Mouse (Mus musculus) embryonic fibroblast, embryonic 13.5 days (primary cell): ENCODE data around the gene Olfr1065. TPM values are rescaled to one million over a fixed set of nuclear protein-coding genes. Genes with fewer than 3 reads are reported as not detected.
"Not testable (repeated sequence)": the region's sequence is repeated elsewhere in the genome, so short reads cannot be mapped to it uniquely, and the experiment has no call there.

Experiments
- H3K27ac ChIP-seq: 2 replicates; pipeline ENCODE4 v1.5.1; 2012; ENCODE audit warnings: low read length, control low read depth, inconsistent platforms; ENCODE audit not compliant: insufficient read depth
- H3K4me1 ChIP-seq: 2 replicates; pipeline ENCODE4 v1.6.1; 2011; ENCODE audit warnings: low read length; ENCODE audit not compliant: control insufficient read depth, insufficient read depth
- H3K4me3 ChIP-seq: 2 replicates; pipeline ENCODE4 v1.5.1; 2011; ENCODE audit warnings: mild to moderate bottlenecking, control low read depth, low read length; ENCODE audit not compliant: insufficient read depth
- CTCF ChIP-seq: IDR thresholded peaks from 2 replicates; pipeline ENCODE4 v1.5.1; 2011; ENCODE audit warnings: mild to moderate bottlenecking, control low read depth, low read length, moderate library complexity, borderline replicate concordance; ENCODE audit not compliant: insufficient read depth
- POLR2A ChIP-seq: IDR thresholded peaks from 2 replicates; pipeline ENCODE4 v1.6.1; 2011; ENCODE audit warnings: low read depth, mild to moderate bottlenecking, control low read depth, low read length, moderate library complexity
- polyA plus RNA-seq: library from polyadenylated mRNA; stranded (reverse); fragments of >200 nt; gene quantifications from 2 replicates; pipeline ENCODE4 v1.2.4, GENCODE M21; 2011; ENCODE audit warnings: low read depth; ENCODE audit not compliant: missing spikeins, insufficient read length

Gene Olfr1065
- not detected in 2 replicates for polyA plus RNA-seq

GRCm38 (mm10) chr2:86450491-86450890 lies at the start of gene Olfr1065:
Gene Olfr1065, minus strand, starts transcription at chr2:86450591.
- not testable (repeated sequence) for H3K4me1 ChIP-seq, H3K27ac ChIP-seq, H3K4me3 ChIP-seq

GRCm38 (mm10) chr2:86487286-86487685 lies 36.9 kb upstream of the Olfr1065 start, which contains the start of gene Olfr228:
Gene Olfr228, minus strand, starts transcription at chr2:86487386.
- H3K4me1 ChIP-seq, result no peaks in the 10 kb centered on the region
- no peak within 1 kb of the TSS for H3K27ac ChIP-seq
- no peak for TF ChIP-seq CTCF
- TF ChIP-seq POLR2A, result no peak
- H3K4me3 ChIP-seq, result no peak within 1 kb of the TSS

DNA sequence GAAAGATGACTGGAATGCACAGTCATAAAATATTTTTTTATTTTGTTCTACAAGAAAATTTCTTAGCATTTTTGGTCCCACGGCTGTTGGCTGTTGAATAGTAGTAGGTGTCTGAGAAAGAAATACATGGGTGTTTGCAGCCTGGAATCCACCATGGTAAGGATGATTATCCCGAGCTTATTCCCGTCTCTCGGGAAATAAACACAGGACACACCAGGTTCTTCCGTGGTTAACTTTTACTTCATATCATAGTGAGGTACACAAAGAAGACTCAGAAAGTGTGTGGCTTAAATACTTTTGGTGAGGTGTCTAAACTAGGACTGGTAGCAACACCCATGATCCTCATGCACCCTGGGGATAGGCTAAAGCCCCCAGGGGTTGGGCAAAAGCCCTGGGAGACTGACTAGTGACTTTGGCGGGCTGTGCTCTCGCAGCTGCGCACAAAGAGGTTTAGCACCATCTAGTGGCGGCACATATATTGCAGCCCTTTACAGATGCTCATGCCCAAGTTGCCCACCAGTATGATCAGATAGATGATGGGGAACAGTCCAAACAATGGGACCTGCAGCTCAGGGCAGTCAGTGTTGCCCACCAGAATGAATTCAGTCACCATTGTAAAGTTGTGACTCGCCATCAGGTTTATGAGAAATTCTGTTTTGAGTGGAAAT lies 14.2 kb upstream of the Olfr1065 start:
- H3K4me3 ChIP-seq, result no peak overlapping the region
- TF ChIP-seq CTCF (peak; percentile 46; the same call in 1 of the 2 replicates), POLR2A (no peak)
- H3K4me1 ChIP-seq, result no peaks in the 10 kb centered on the region
- no peak overlapping the region for H3K27ac ChIP-seq

DNA sequence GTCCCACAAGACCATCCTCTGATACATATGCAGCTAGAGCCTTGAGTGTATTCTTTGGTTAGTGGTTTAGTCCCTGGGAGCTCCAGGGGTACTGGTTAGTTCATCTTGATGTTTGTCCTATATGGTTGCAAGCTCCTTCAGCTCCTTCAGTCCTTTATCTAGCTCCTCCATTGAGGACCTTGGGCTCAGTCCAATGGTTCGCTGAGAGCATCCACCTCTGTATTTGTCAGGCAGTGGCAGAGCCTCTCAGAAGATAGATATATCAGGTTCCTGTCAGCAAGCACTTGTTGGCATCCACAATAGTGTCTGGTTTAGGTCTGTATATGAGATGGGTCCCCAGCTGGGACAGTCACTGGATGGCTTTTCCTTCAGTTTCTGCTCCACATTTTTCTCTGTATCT lies 10.0 kb upstream of the Olfr1065 start:
- Histone ChIP-seq H3K27ac (no peak overlapping the region), H3K4me1 (no peaks in the 10 kb centered on the region), H3K4me3 (no peak overlapping the region)
- no peak for TF ChIP-seq POLR2A
- no peak for TF ChIP-seq CTCF

- no peak for TF ChIP-seq CTCF
- no peak for TF ChIP-seq POLR2A
- Histone ChIP-seq H3K4me3 (no peak within 1 kb of the TSS), H3K4me1 (no peaks in the 10 kb centered on the region), H3K27ac (no peak within 1 kb of the TSS)
Observed at GRCm38 (mm10) chr2:86456169-86456568, 5.8 kb upstream of the Olfr1065 start, which contains the start of gene Olfr1066. Gene Olfr1066, minus strand, starts transcription at chr2:86456269.

DNA sequence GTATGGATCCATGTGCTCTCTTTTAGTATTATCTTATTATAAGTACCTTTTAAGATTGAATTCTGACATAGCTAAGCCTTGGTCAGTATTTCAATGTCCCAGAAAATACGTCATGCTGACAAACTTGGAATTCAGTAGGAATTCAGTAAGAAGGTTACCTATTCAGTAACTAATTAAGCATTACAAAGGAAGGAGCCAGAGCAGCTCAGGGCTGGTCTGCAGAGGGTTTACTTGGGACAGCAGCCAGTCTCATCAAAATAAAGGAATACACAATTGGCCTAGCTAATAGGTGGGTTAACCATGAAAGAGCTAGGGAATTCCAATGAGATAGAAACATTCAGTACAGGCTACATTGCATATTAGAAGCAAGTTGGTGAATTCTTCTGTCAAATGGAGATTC lies 8.3 kb downstream of the Olfr1065 start:
- H3K4me3 ChIP-seq, H3K27ac ChIP-seq, H3K4me1 ChIP-seq: not testable (repeated sequence)

- H3K27ac ChIP-seq, H3K4me1 ChIP-seq, H3K4me3 ChIP-seq: not testable (repeated sequence)
Observed at GRCm38 (mm10) chr2:86428511-86428910, 21.9 kb downstream of the Olfr1065 start.

DNA sequence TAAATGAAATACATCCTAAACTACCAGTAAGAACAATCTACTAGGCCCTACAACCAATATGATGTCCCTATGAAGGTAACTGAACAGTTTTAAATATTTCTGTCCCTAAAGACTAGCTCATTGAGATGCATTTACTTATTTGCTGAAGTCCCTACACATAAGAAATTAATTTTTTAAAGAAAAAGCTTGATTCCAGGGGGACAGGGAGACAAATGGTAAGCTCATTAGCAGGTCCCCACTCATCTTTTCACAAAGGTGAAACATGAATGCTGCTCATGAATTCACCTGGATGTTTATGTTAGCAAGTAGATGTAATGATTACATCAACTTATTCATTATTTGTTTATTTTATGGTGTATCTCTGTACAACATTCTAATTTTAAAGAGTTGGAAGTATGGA lies 23.7 kb downstream of the Olfr1065 start, which contains the start of gene Olfr1062:
Olfr1062 (minus strand) TSS at position 101 of the 400 bp plus-strand sequence.
- not testable (repeated sequence) for H3K27ac ChIP-seq, H3K4me3 ChIP-seq, H3K4me1 ChIP-seq

- TF ChIP-seq CTCF, result no peak
- Histone ChIP-seq H3K4me3 (no peak within 1 kb of the TSS), H3K27ac (no peak within 1 kb of the TSS), H3K4me1 (no peaks in the 10 kb centered on the region)
Observed at GRCm38 (mm10) chr2:86413950-86414349, 36.4 kb downstream of the Olfr1065 start, which contains the start of gene Olfr1061. Gene Olfr1061, minus strand, starts transcription at chr2:86414050.

DNA sequence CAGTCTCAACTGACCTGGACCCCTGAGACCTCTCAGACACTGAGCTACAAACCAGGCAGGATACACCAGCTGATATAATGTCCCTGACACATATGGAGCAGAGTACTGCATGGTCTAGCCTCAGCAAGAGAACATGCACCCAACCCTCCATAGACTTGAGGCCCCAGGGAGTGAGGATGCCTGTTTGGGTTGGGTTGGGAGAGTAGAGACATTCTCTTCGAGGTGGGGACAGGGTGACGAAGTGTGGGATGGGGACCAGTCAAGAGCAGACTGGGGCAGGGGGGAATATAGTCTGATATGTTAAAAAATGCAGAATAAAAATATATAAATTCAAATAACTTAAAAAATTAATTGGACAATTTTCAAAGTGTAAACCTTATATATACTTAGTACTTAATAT lies 55.3 kb downstream of the Olfr1065 start:
- H3K27ac ChIP-seq, result no peak overlapping the region
- H3K4me1 ChIP-seq, result no peaks in the 10 kb centered on the region
- TF ChIP-seq CTCF (no peak), POLR2A (no peak)
- no peak overlapping the region for H3K4me3 ChIP-seq

Other genes with a start within 250 kb of the Olfr1065 start
- not detected in 2 replicates for gene Olfr1045, start 247.6 kb downstream of the Olfr1065 start, polyA plus RNA-seq
- gene Olfr1046, start 231.3 kb downstream of the Olfr1065 start, polyA plus RNA-seq, result not detected in 2 replicates
- not detected in 2 replicates for gene Olfr1047, start 219.2 kb downstream of the Olfr1065 start, polyA plus RNA-seq
- not detected in 2 replicates for gene Olfr1048, start 210.3 kb downstream of the Olfr1065 start, polyA plus RNA-seq
- gene Olfr1049, start 192.3 kb downstream of the Olfr1065 start, polyA plus RNA-seq, result not detected in 2 replicates
- not detected in 2 replicates for gene Olfr1051, start 171.5 kb downstream of the Olfr1065 start, polyA plus RNA-seq
- gene Olfr1052, start 158.1 kb downstream of the Olfr1065 start, polyA plus RNA-seq, result not detected in 2 replicates
- not detected in 2 replicates for gene Olfr1053, start 135.3 kb downstream of the Olfr1065 start, polyA plus RNA-seq
- gene Olfr1054, start 115.2 kb downstream of the Olfr1065 start, polyA plus RNA-seq, result not detected in 2 replicates
- gene Olfr1055, start 100.3 kb downstream of the Olfr1065 start, polyA plus RNA-seq, result not detected in 2 replicates
- gene Olfr1056, start 88.1 kb downstream of the Olfr1065 start, polyA plus RNA-seq, result not detected in 2 replicates
- not detected in 2 replicates for gene Olfr1057, start 72.2 kb downstream of the Olfr1065 start, polyA plus RNA-seq
- gene Olfr1058, start 62.0 kb downstream of the Olfr1065 start, polyA plus RNA-seq, result not detected in 2 replicates
- gene Olfr1061, start 36.5 kb downstream of the Olfr1065 start, polyA plus RNA-seq, result not detected in 2 replicates
- gene Olfr1062, start 23.8 kb downstream of the Olfr1065 start, polyA plus RNA-seq, result not detected in 2 replicates
- gene Olfr1066, start 5.7 kb upstream of the Olfr1065 start, polyA plus RNA-seq, result not detected in 2 replicates
- not detected in 2 replicates for gene Olfr228, start 36.8 kb upstream of the Olfr1065 start, polyA plus RNA-seq
- not detected in 2 replicates for gene Olfr1076, start 57.9 kb upstream of the Olfr1065 start, polyA plus RNA-seq
- gene Olfr1079, start 91.9 kb upstream of the Olfr1065 start, polyA plus RNA-seq, result not detected in 2 replicates
- gene Olfr1080, start 107.6 kb upstream of the Olfr1065 start, polyA plus RNA-seq, result not detected in 2 replicates
- not detected in 2 replicates for gene Olfr1082, start 148.4 kb upstream of the Olfr1065 start, polyA plus RNA-seq
- gene Olfr1084, start 189.1 kb upstream of the Olfr1065 start, polyA plus RNA-seq, result not detected in 2 replicates
- not detected in 2 replicates for gene Olfr1085, start 211.4 kb upstream of the Olfr1065 start, polyA plus RNA-seq
- gene Olfr1086, start 229.5 kb upstream of the Olfr1065 start, polyA plus RNA-seq, result not detected in 2 replicates
- gene Olfr1087, start 247.8 kb upstream of the Olfr1065 start, polyA plus RNA-seq, result not detected in 2 replicates